In genomic region chr9:65580401-65581256, GRCm38 (mm10) we compare ENCODE assay signal across 7 mouse cellular contexts. TPM values are rescaled to one million over a fixed set of nuclear protein-coding genes. Genes with fewer than 3 reads are reported as not detected.
A peak's percentile ranks its signal among the peaks of the same experiment; 100 is the strongest.
DNase-seq lines count a peak whose midpoint lies in the region.

No protein-coding gene starts in this region.

- DNase-seq in adrenal gland, adult 18-20 months (ENCODE audit: low spot score in 2 of 2) = peak; percentile 71 to 76
- peak; percentile 96 for DNase-seq in embryo, embryonic 10 days (ENCODE audit: low spot score)
- peak; percentile 76 for DNase-seq in gastrocnemius, postnatal 10 days
- peak; percentile 91 for DNase-seq in hindlimb bud, embryonic 11.5 days (ENCODE audit: extremely low spot score, low read depth, low spot score)
- DNase-seq in left cerebral cortex, postnatal 25 days (ENCODE audit: low spot score in 2 of 2) = peak; percentile 64 to 76
- DNase-seq in mesoderm, embryonic 11.5 days (ENCODE audit: low read depth, low spot score) = peak; percentile 88
- DNase-seq in right cerebral cortex, postnatal 4 days = peak; percentile 68

- intact Hi-C loops in left cerebral cortex, postnatal 25 days (cut with DNase I) = loop anchor here (1.0 kb wide), 1 partner anchor 56 kb away; no protein-coding TSS in a partner anchor

RNA-seq across cellular contexts. Expression of gene Plekho2, which starts 0.8 kb away (rescaled TPM):
- total RNA-seq in adrenal gland, adult 18-20 months (2021) = 10 to 100 TPM; 44.9 to 52.5 TPM
- 10 to 100 TPM; 11.4 to 17.3 TPM for total RNA-seq in gastrocnemius, postnatal 10 days (2021)
- 10 to 100 TPM; 13.3 to 17.0 TPM for total RNA-seq in left cerebral cortex, postnatal 25 days (2021)

RNA-seq across cellular contexts. Expression of gene Pif1, which starts 6.3 kb away (rescaled TPM):
- total RNA-seq in adrenal gland, adult 18-20 months (2021) = not detected
- 1 to 10 TPM in 1 of 2 experiments, under 1 TPM in 1; 0.92 to 1.4 TPM for total RNA-seq in gastrocnemius, postnatal 10 days (2021)
- total RNA-seq in left cerebral cortex, postnatal 25 days (2021) = under 1 TPM; 0.27 to 0.46 TPM

RNA-seq across cellular contexts. Expression of gene Rbpms2, which starts 48.8 kb away (rescaled TPM):
- total RNA-seq in adrenal gland, adult 18-20 months (2021) = 10 to 100 TPM; 63.3 to 89.9 TPM
- 1 to 10 TPM; 2.4 to 4.0 TPM for total RNA-seq in gastrocnemius, postnatal 10 days (2021)
- 1 to 10 TPM; 2.2 to 3.2 TPM for total RNA-seq in left cerebral cortex, postnatal 25 days (2021)

Comparison
In these comparisons a context has a peak if more than half of its experiments do, and no peak if none do; other contexts are left out.
1. Peak in every context shown above with its lines: DNase-seq.
2. RNA of gene Rbpms2, which starts 48.8 kb away (total RNA-seq): 63.3 to 89.9 TPM in adrenal gland, adult 18-20 months; 2.4 to 4.0 TPM in gastrocnemius, postnatal 10 days and 2.2 to 3.2 TPM in left cerebral cortex, postnatal 25 days; every median in the first group is over 10 times any median in the second.